Mouse (Mus musculus): ENCODE measurements around the gene Sh2d4b. TPM values are rescaled to one million over a fixed set of nuclear protein-coding genes. Genes with fewer than 3 reads are reported as not detected.

Sh2d4b gene
- total RNA-seq, 2 experiments from 2014 or later = 3.4 to 3.6 TPM

DNA sequence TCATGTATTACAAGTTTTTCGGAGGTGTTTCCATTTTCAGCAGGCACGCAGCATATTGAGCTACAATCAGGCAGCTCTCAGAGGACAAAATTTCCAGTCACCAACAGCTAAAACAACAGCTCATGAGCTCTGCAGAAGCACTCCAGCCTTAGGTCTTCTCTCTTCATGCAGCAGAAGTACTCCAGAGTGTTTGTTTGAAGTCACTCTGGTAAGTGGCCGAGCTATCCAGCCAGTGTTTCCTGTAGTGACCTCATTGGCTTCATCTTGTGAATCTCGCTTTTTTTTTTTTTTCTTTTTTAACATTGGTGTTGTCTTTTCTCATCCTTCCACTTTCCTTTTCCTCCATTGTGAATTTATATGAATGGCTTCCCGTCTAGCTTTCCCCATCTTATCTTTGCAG, 40.1 kb downstream of the Sh2d4b start:
- no peak for DNase-seq (ENCODE audit: low spot score in 2 of 2)

DNA sequence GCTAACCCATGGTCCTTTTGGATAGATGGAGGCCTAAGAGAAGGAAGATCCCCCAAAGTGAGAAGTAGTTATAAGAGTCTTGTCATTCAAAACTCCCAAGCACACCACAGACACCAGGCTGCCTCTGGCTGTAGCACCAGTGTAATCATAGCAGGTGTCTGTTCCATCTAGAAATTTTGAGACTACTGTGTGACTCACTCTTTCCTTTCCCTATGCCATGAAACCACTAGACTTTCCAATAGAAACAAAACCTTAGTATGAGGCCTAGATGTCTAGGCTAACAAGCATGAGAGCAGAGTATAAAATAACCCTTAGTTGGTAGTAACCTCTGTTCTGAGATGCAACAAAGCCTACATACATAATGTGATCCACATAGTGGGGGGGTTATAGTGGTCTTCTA, 55.7 kb downstream of the Sh2d4b start:
- DNase-seq (ENCODE audit: low spot score in 2 of 2) = no peak

DNA sequence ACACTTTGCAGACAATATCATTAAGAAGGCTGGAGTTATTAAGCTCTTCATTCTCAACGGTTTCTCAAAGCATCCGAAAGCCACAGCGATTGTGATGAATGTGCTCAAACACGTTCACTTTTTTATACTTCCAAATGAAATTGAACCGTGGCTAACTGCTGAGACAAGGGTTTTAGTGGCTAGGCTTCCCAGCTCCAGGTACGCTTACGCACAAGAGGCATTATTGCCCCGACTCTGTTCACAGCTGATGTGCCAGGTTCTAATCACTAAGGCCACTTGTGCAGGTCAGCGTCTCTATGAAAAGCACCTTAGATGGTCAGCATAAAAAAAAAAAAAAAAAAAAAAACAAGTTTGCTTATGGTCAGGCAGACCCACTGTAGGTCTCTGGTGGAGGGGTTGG, 62.6 kb downstream of the Sh2d4b start:
- DNase-seq (ENCODE audit: low spot score in 2 of 2) = no peak

DNA sequence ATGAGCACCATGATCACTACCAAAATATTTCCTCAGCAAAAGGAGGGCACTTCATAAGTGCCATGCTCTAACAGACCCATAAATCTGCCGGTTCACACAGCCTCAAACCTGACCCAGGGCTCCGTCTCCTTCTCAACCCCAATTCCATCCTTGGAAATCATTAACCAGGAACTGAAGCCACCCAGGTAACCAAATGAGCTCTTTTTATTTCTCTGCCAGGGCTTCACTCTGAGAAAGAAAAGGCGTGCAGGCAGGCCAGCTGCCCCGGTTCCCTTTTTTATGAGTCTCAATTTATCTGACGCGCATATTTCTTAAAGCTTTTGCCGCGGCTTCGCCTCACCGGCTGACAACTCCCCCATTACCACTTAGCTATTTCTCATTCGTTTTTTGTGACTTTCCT, 63.0 kb downstream of the Sh2d4b start:
- no peak for DNase-seq (ENCODE audit: low spot score in 2 of 2)

DNA sequence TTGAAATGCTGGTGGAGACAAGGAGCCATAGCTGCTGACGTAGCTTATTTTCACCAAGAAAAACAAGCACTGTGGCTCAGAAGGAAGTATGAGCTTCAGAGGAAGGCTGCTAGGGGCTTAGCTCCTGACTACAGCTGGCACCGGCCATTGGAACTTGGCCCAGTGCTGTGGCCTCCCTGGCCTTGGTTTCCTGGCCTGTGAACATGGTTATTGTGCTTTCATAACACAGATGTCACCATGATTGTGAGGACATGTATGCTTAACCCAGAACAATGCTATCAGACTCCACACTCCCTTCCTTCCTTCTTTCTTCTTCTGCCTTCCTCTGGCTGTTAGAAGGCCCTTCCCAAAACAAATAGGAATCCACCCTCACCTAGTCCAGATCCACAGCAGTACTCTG, 75.0 kb downstream of the Sh2d4b start:
- DNase-seq (ENCODE audit: low spot score in 2 of 2) = peak; percentile 8 to 17

DNA sequence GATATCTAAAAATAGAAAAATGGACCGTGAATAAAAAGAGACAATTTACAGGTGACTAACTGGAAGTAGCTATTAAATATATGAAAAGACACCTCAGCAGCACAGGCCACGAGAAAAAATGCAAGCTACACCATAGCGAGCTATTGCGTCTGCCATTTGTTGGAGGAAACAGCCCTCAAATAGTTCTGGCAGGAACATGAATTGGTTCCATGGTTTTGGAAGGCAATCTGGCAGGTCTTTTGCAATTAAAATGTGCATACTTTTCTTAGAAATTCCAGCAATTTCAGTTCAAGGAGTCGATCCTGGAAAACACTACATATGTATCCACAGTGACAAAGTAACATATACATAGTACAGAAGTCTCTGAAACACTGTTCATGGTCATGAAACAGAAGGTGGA, 76.4 kb downstream of the Sh2d4b start:
- no peak for DNase-seq (ENCODE audit: low spot score in 2 of 2)

DNA sequence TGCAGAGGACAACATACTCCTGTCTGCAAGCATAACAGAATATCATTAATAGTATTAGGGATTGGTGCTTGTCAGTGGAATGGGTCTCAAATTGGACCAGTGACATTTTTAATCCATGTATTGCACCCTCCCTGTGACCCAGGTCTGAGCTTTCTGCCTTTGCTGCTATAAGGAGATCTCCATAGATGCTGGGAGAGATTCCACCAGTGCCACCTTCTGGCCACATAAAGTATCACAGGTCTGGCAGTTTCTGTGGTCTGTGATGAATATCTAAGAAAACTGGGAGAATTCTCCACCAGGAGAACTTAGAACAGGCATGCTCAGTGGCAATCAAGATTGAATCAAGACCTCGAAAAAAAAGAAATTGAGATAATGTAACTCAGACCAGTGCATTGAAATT, 101.5 kb downstream of the Sh2d4b start:
- peak; percentile 7 to 8 for DNase-seq (ENCODE audit: low spot score in 2 of 2)

DNA sequence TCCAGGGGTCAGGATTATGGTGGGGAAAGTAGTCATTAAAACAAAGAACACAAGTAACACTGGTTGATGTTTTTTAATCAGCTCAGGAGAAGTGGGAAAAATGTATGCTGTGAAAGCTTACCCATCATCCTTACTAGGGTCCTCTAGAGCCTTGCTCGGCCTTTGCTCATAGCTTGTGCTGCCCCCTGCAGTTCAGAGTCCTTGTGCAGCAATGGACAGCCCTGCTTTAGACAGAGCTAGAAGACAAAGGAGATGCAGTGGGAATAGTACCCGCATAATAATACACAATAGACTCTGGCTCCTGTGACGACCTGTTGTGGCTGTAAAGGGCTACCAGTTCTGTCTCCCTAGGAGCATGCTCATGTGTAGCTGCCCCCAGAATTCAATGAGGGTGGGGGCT, 104.0 kb downstream of the Sh2d4b start:
- peak in 1 of 2 experiments; percentile 9 for DNase-seq (ENCODE audit: low spot score in 2 of 2)

DNA sequence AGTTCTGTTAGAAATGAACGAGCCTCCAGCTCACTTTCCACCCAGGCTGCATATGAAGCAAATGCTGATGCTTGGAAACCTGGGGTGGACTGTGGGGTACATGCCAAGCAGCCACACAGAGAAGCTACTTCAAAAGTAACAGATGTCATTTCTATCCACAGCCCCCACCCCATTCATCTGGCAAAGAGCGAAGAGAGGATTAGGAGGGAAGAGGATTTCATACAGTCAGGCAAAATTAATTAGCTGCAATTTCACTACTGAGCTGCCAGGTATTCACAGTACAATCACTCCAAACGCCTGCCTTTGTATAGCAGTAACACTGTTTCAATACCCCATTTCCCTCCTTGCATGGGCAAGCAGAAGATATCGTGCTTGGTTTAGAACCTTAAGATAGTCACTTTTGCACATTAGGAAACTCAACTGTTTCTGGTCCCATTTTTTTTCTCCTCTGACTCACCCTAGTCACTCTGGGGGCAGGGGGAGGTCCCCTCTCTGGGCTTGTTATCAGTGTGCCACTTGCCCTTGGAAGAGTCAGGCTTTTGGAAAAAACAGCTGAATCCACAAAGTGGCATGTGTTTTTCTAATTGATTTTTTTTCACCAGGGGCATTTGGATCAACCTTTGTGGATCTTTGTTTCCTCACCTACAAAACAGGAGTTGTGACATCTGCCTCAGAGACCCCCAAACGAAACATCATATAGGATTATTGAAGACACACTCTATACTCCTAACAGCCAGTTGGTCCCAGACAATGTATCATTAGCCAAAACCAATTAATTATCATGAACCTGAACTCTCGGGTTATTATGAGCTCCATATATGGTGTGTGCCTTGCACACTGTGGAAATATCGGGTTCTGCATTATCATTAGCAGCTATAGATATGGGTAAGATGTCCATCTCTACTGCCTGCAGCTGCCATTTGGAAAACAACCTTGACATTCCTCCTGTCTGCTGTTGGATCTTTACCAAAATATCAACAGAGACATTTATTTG, 123.7 kb downstream of the Sh2d4b start:
- no peak for DNase-seq (ENCODE audit: low spot score in 2 of 2)

Other genes with a start within 250 kb of the Sh2d4b start
- gene Tspan14, start 73.5 kb upstream of the Sh2d4b start, total RNA-seq (2021) = 10 to 100 TPM; 54.0 to 57.9 TPM
- gene Fam213a, start 120.5 kb upstream of the Sh2d4b start, total RNA-seq (2021) = 10 to 100 TPM; 75.5 to 79.0 TPM
- gene Dydc2, start 175.9 kb upstream of the Sh2d4b start, total RNA-seq (2021) = under 1 TPM; 0.65 to 0.76 TPM
- under 1 TPM in 1 of 2 experiments, not detected in 1; 0.31 TPM for gene Dydc1, start 179.6 kb upstream of the Sh2d4b start, total RNA-seq (2021)
- gene Mat1a, start 211.8 kb upstream of the Sh2d4b start, total RNA-seq (2021) = 10 to 100 TPM in 1 of 2 experiments, 1 to 10 TPM in 1; 6.4 to 97.7 TPM
- gene Sftpa1, start 238.5 kb upstream of the Sh2d4b start, total RNA-seq (2021) = under 1 TPM in 1 of 2 experiments, not detected in 1; 0.34 TPM